Mouse (Mus musculus): ENCODE measurements around the gene Taf6.

DNA sequence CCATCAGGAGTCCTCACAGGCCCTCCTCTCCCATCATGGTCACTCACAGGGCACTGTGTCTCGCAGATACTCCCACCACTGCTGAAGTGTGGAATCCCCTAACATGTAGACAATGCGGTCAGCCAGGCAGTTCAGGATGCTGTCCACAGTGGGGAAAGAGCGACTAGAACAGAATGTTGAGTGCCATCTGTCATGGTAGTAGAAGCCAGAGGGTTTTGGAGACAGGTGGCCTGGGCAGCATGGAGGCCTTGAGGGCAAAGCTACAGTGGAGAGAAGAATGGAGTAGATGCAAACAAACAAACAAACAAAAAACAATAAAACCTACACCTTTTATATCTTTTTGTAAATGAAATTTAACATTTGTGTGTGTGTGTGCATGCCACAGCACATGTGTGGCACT lies 14.8 kb upstream of the Taf6 start:
- TF ChIP-seq POLR2A (IDR thresholded peaks at IDR 0.05; ENCODE audit: low read depth, low read length) = no peak
- TF ChIP-seq CTCF (conservative IDR thresholded peaks at IDR 0.05; ENCODE audit: insufficient read depth, insufficient read length, low read depth, low read length) = no peak
